Mouse (Mus musculus) myocyte (in vitro differentiated cells): Measurements from ENCODE around the gene Nuak1.

Experiments used
- E2F4 ChIP-seq: IDR thresholded peaks from one replicate; pipeline ENCODE4 v1.6.1; 2011; ENCODE audit warnings: mild to moderate bottlenecking, control low read depth, moderate library complexity; ENCODE audit not compliant: insufficient read depth
- MYOD1 ChIP-seq, 3 experiments: IDR thresholded peaks; one replicate each; pipeline ENCODE4 v1.6.1; 2011; ENCODE audit warnings: control low read depth in 2 of 3, low read depth in 2 of 3, mild to moderate bottlenecking in 2 of 3, moderate library complexity in 1 of 3; ENCODE audit not compliant: insufficient read length in 2 of 3, control insufficient read depth in 1 of 3
- MYOG ChIP-seq, 3 experiments: IDR thresholded peaks; one replicate each; pipeline ENCODE4 v1.6.1; 2011; ENCODE audit warnings: control low read depth in 2 of 3, low read depth in 2 of 3, mild to moderate bottlenecking in 2 of 3; ENCODE audit not compliant: insufficient read length in 2 of 3, control insufficient read depth in 1 of 3, insufficient read depth in 1 of 3
- POLR2A ChIP-seq: IDR thresholded peaks from one replicate; pipeline ENCODE4 v1.6.1; 2011; ENCODE audit warnings: low read depth, mild to moderate bottlenecking, control low read depth, moderate library complexity; ENCODE audit not compliant: insufficient read length
- POLR2AphosphoS2 ChIP-seq: IDR thresholded peaks from one replicate; pipeline ENCODE4 v1.6.1; 2011; ENCODE audit warnings: low read depth, control low read depth; ENCODE audit not compliant: insufficient read length
- TCF12 ChIP-seq: IDR thresholded peaks from one replicate; pipeline ENCODE4 v1.6.1; 2011; ENCODE audit warnings: mild to moderate bottlenecking, control low read depth; ENCODE audit not compliant: poor library complexity, insufficient read depth, severe bottlenecking

- TF ChIP-seq POLR2A (no peak), MYOD1 (IDR thresholded peaks at IDR 0.05; ENCODE audit: control insufficient read depth in 1 of 3, insufficient read length in 2 of 3, low read depth in 2 of 3) (no peak), E2F4 (no peak), MYOG (IDR thresholded peaks at IDR 0.05; ENCODE audit: control insufficient read depth in 1 of 3, insufficient read depth in 1 of 3, insufficient read length in 2 of 3, low read depth in 2 of 3) (no peak), TCF12 (no peak), POLR2AphosphoS2 (no peak)
Observed at GRCm38 (mm10) chr10:84397276-84397675, 43.1 kb downstream of the Nuak1 start.
